Mouse (Mus musculus) adrenal gland, postnatal 10 days (tissue): ENCODE measurements around the gene Gm12216. TPM values are rescaled to one million over a fixed set of nuclear protein-coding genes. Genes with fewer than 3 reads are reported as not detected.

Source experiments
- DNase-seq: peaks from one replicate; pipeline ENCODE4 v3.0.0; 2021; ENCODE audit warnings: mixed read lengths
- total RNA-seq, 2 experiments: library from RNA; stranded (reverse); gene quantifications; 2 replicates each; pipeline ENCODE4 v1.2.3; 2021

Gm12216 gene
- total RNA-seq, 2 experiments from 2014 or later, result 5.7 to 7.9 TPM

- no peak for DNase-seq
Measured at GRCm38 (mm10) chr11:53795813-53796212, 63.2 kb downstream of the Gm12216 start.

GRCm38 (mm10) chr11:53794671-53795557 is 64.1 kb downstream of the Gm12216 start:
- DNase-seq, result peak; percentile 52

- no peak for DNase-seq
Measured at GRCm38 (mm10) chr11:53794015-53794414, 65.0 kb downstream of the Gm12216 start.

- no peak for DNase-seq
Measured at GRCm38 (mm10) chr11:53792986-53793385, 66.1 kb downstream of the Gm12216 start.

GRCm38 (mm10) chr11:53789277-53789676 is 69.8 kb downstream of the Gm12216 start:
- DNase-seq, result no peak

GRCm38 (mm10) chr11:53788196-53788595 is 70.9 kb downstream of the Gm12216 start:
- DNase-seq, result peak; percentile 74

GRCm38 (mm10) chr11:53786058-53787031 is 72.7 kb downstream of the Gm12216 start:
- peak; percentile 56 for DNase-seq

- no peak for DNase-seq
Measured at GRCm38 (mm10) chr11:53785311-53785936, 73.6 kb downstream of the Gm12216 start.

- no peak for DNase-seq
Measured at GRCm38 (mm10) chr11:53783288-53783687, 75.8 kb downstream of the Gm12216 start.

- no peak for DNase-seq
Measured at GRCm38 (mm10) chr11:53781964-53782363, 77.1 kb downstream of the Gm12216 start.

- no peak for DNase-seq
Measured at GRCm38 (mm10) chr11:53781201-53781775, 77.8 kb downstream of the Gm12216 start.

- DNase-seq, result no peak
Measured at GRCm38 (mm10) chr11:53780262-53780661, 78.8 kb downstream of the Gm12216 start.

GRCm38 (mm10) chr11:53779808-53780207 is 79.2 kb downstream of the Gm12216 start:
- DNase-seq, result no peak

- DNase-seq, result no peak
Measured at GRCm38 (mm10) chr11:53778455-53778854, 80.6 kb downstream of the Gm12216 start.

- no peak for DNase-seq
Measured at GRCm38 (mm10) chr11:53777736-53778135, 81.3 kb downstream of the Gm12216 start.

GRCm38 (mm10) chr11:53774659-53775255 is 84.3 kb downstream of the Gm12216 start:
- DNase-seq, result peak; percentile 56

- no peak for DNase-seq
Measured at GRCm38 (mm10) chr11:53773641-53774360, 85.3 kb downstream of the Gm12216 start.

- no peak for DNase-seq
Measured at GRCm38 (mm10) chr11:53773087-53773486, 86.0 kb downstream of the Gm12216 start, which contains the start of gene Gm17334. Gene Gm17334, minus strand, starts transcription at chr11:53773187.

GRCm38 (mm10) chr11:53772536-53772935 is 86.5 kb downstream of the Gm12216 start:
- no peak for DNase-seq

GRCm38 (mm10) chr11:53771001-53771744 is 87.9 kb downstream of the Gm12216 start:
- DNase-seq, result no peak
